Mouse (Mus musculus) kidney, postnatal 0 days (tissue): ENCODE measurements around the gene 9530077C05Rik. TPM values are rescaled to one million over a fixed set of nuclear protein-coding genes. Genes with fewer than 3 reads are reported as not detected.

Experiments used
- ATAC-seq: fragments of 200-750 bp; cut with Nextera tagmentation; replicated peaks from 2 replicates; pipeline ENCODE4 v1.8.0; 2017; ENCODE audit warnings: low read depth, moderate number of reproducible peaks, moderate TSS enrichment, moderate library complexity; ENCODE audit not compliant: low FRiP score
- DNase-seq: peaks from one replicate; pipeline ENCODE4 v3.0.0-alpha.2; 2016; ENCODE audit warnings: low spot score
- H3K27ac ChIP-seq: fragments of 300-500 bp; sonication (generic); 2 replicates; pipeline ENCODE4 v1.5.1; 2014; ENCODE audit warnings: mild to moderate bottlenecking
- H3K27me3 ChIP-seq: fragments of 300-500 bp; sonication (generic); 2 replicates; pipeline ENCODE4 v1.6.1; 2014; ENCODE audit warnings: low read length, mixed read lengths; ENCODE audit not compliant: insufficient read depth
- H3K36me3 ChIP-seq: fragments of 300-500 bp; sonication (generic); 2 replicates; pipeline ENCODE4 v1.6.1; 2014; ENCODE audit warnings: low read length, mixed read lengths; ENCODE audit not compliant: insufficient read depth
- H3K4me1 ChIP-seq: fragments of 300-500 bp; sonication (generic); replicated peaks from 2 replicates; pipeline ENCODE4 v1.6.1; 2014; ENCODE audit warnings: antibody characterized with exemption, low read length, mixed read lengths; ENCODE audit not compliant: insufficient read depth
- H3K4me2 ChIP-seq: fragments of 300-500 bp; sonication (generic); 2 replicates; pipeline ENCODE4 v1.6.1; 2014; ENCODE audit warnings: mild to moderate bottlenecking, low read length, moderate library complexity, mixed read lengths
- H3K4me3 ChIP-seq: fragments of 300-500 bp; sonication (generic); replicated peaks from 2 replicates; pipeline ENCODE4 v1.5.1; 2014; ENCODE audit warnings: low read depth, low read length
- H3K9ac ChIP-seq: fragments of 300-500 bp; sonication (generic); 2 replicates; pipeline ENCODE4 v1.6.1; 2014; ENCODE audit warnings: low read depth, low read length
- H3K9me3 ChIP-seq: fragments of 300-500 bp; sonication (generic); replicated peaks from 2 replicates; pipeline ENCODE4 v1.6.1; 2016; ENCODE audit warnings: low read length, inconsistent platforms, mixed read lengths
- CTCF ChIP-seq: IDR thresholded peaks from 2 replicates; pipeline ENCODE4 v1.5.1; 2016; ENCODE audit warnings: antibody characterized with exemption, low read depth, mild to moderate bottlenecking, moderate library complexity
- WGBS: fragments of 180-500 bp; shearing (Covaris S2); extraction: QIAGEN DNeasy Blood & Tissue Kit; methylation state at CpG from one replicate; pipeline ENCODE4 v1.1.7; 2014; 5-methylcytosine and 5-hydroxymethylcytosine counted together
- polyA plus RNA-seq: library from polyadenylated mRNA; unstranded; fragments of >200 nt; fragmentation: Nextera tagmentation; extraction: Ambion mirVana; gene quantifications from 2 replicates; pipeline ENCODE4 v1.2.1, GENCODE M21; 2015

The 9530077C05Rik gene
- polyA plus RNA-seq, 1 experiment from 2014 or later, result 2.1 TPM

- WGBS, result 92% methylated on average over 7 of the region's 7 CpGs
- no peak for DNase-seq
- no peak for ATAC-seq
Measured at GRCm38 (mm10) chr9:22486211-22486610, 74.9 kb downstream of the 9530077C05Rik start.

GRCm38 (mm10) chr9:22488963-22489362, 77.7 kb downstream of the 9530077C05Rik start:
- no peaks in the 10 kb centered on the region for H3K4me1 ChIP-seq
- no peaks in the 10 kb centered on the region for H3K9me3 ChIP-seq
- WGBS, result 60% methylated on average over 9 of the region's 9 CpGs
- no peaks in the 10 kb centered on the region for H3K36me3 ChIP-seq
- H3K27ac ChIP-seq, result no peak overlapping the region
- TF ChIP-seq CTCF, result no peak
- no peak overlapping the region for H3K4me2 ChIP-seq
- no peak overlapping the region for H3K4me3 ChIP-seq
- no peak overlapping the region for H3K9ac ChIP-seq
- no peak for DNase-seq
- no peak for ATAC-seq
- no peaks in the 10 kb centered on the region for H3K27me3 ChIP-seq

More at GRCm38 (mm10) chr9:22486211-22486610, 74.9 kb downstream of the 9530077C05Rik start:
- H3K9me3 ChIP-seq, result no peaks in the 10 kb centered on the region
- no peak overlapping the region for H3K9ac ChIP-seq
- H3K36me3 ChIP-seq, result no peaks in the 10 kb centered on the region
- no peak overlapping the region for H3K27ac ChIP-seq
- H3K27me3 ChIP-seq, result no peaks in the 10 kb centered on the region
- H3K4me1 ChIP-seq, result no peaks in the 10 kb centered on the region
- no peak overlapping the region for H3K4me3 ChIP-seq
- no peak for TF ChIP-seq CTCF
- H3K4me2 ChIP-seq, result no peak overlapping the region

Other genes with a start within 250 kb of the 9530077C05Rik start
- gene Zfp872, start 223.4 kb upstream of the 9530077C05Rik start, polyA plus RNA-seq, result 0.11 and 0.18 TPM in 2 replicates
- 12.6 and 14.5 TPM in 2 replicates for gene Zfp809, start 185.8 kb upstream of the 9530077C05Rik start, polyA plus RNA-seq
- gene Zfp599, start 151.6 kb upstream of the 9530077C05Rik start, polyA plus RNA-seq, result 3.1 and 3.3 TPM in 2 replicates
- 16.9 and 18.2 TPM in 2 replicates for gene Zfp810, start 103.9 kb upstream of the 9530077C05Rik start, polyA plus RNA-seq
- gene Anln, start 22.3 kb upstream of the 9530077C05Rik start, polyA plus RNA-seq, result 15.3 and 17.7 TPM in 2 replicates
- not detected in 2 replicates for gene Gm17545, start 42.8 kb downstream of the 9530077C05Rik start, polyA plus RNA-seq
- gene Rp9, start 58.2 kb downstream of the 9530077C05Rik start, polyA plus RNA-seq, result 76.7 and 82.6 TPM in 2 replicates
- 10.0 and 10.1 TPM in 2 replicates for gene Bbs9, start 64.2 kb downstream of the 9530077C05Rik start, polyA plus RNA-seq